ENCODE assay signal across 21 mouse cellular contexts in genomic region chr9:111182176-111182575, GRCm38 (mm10).
DNase-seq lines count a peak whose midpoint lies in the region; ATAC-seq and TF ChIP-seq lines count a peak whose summit lies in the region.
"Had no signal": no experiment of that assay in that cellular context is flagged by ENCODE, and none has a peak within 500 bp of the region (broad histone marks: within the 10 kb centered on the region; RNA-seq: fewer than 3 reads in every experiment).

No protein-coding gene starts in this region.

- DNase-seq in frontal cortex, postnatal 25 days (ENCODE audit: low spot score in 2 of 2) = no peak
- peak; percentile 48 for DNase-seq in Muller cell, postnatal 12 days (ENCODE audit: inconsistent ontology term)
- DNase-seq in yolk sac, embryonic 10.5 days (ENCODE audit: low spot score) = no peak
- no peak for DNase-seq in urinary bladder, adult 18-20 months (ENCODE audit: low spot score in 2 of 2)
- DNase-seq: adrenal gland, adult 2 months; cerebellum, adult 9-11 months; gastrocnemius, postnatal 25 days; heart, postnatal 36 days; kidney, adult 18-20 months; kidney, postnatal 36 days; lung, adult 2 months; lung, postnatal 4 days; midbrain, embryonic 14.5 days; thymus, adult 18-20 months had no signal

- H3ac ChIP-seq in myocyte (ENCODE audit: control insufficient read depth, insufficient read length) = no peak overlapping the region

- H3K36me3 ChIP-seq in megakaryocyte, embryonic 14.5 days (replicated peaks; ENCODE audit: low read length) = peaks cover 86% of the 10 kb centered on the region
- H3K36me3 ChIP-seq in myocyte (ENCODE audit: control insufficient read depth, insufficient read depth) = no peaks in the 10 kb centered on the region
- H3K36me3 ChIP-seq: embryonic facial prominence, embryonic 10.5 days had no signal

- H3K27me3 ChIP-seq in megakaryocyte, embryonic 14.5 days (replicated peaks) = no peaks in the 10 kb centered on the region
- no peaks in the 10 kb centered on the region for H3K27me3 ChIP-seq in myocyte (ENCODE audit: control insufficient read depth, insufficient read depth, insufficient read length)

- peak; percentile 96 for ATAC-seq in frontal cortex, adult (ENCODE audit: low TSS enrichment)
- ATAC-seq in megakaryocyte, adult 5-6 weeks (ENCODE audit: poor library complexity, severe bottlenecking) = no peak
- ATAC-seq: hindbrain, embryonic 16.5 days had no signal

- H3K79me2 ChIP-seq in myocyte (ENCODE audit: control insufficient read depth, insufficient read depth) = peaks cover 7% of the 10 kb centered on the region

- peaks cover 69% of the 10 kb centered on the region for H3K4me1 ChIP-seq in megakaryocyte, embryonic 14.5 days

- H3K9me3 ChIP-seq in megakaryocyte, embryonic 14.5 days = no peaks in the 10 kb centered on the region
- H3K9me3 ChIP-seq: embryonic facial prominence, embryonic 10.5 days had no signal

- peak overlapping the region; percentile 42 for H3K4me3 ChIP-seq in megakaryocyte, embryonic 14.5 days (replicated peaks)
- no peak overlapping the region for H3K4me3 ChIP-seq in myocyte
- H3K4me3 ChIP-seq: embryonic facial prominence, embryonic 10.5 days had no signal

- no peak for TF ChIP-seq POLR2A in myocyte (IDR thresholded peaks at IDR 0.05; ENCODE audit: insufficient read length, low read depth)

- peak overlapping the region; percentile 19 for H3K4me2 ChIP-seq in myocyte (ENCODE audit: low read depth)
- H3K4me2 ChIP-seq: heart, embryonic 11.5 days had no signal

TF ChIP-seq in myocyte, 11 proteins besides CTCF, POLR2A, EP300 and RAD21:
- TF ChIP-seq CEBPB (IDR thresholded peaks at IDR 0.05; ENCODE audit: insufficient read depth, poor library complexity, severe bottlenecking) = no peak
- TF ChIP-seq TCF12 (IDR thresholded peaks at IDR 0.05; ENCODE audit: insufficient read depth, poor library complexity, severe bottlenecking) = no peak
- TF ChIP-seq SRF (IDR thresholded peaks at IDR 0.05; ENCODE audit: control insufficient read depth, insufficient read length, low read depth) = no peak
- no peak for TF ChIP-seq MYOG (IDR thresholded peaks at IDR 0.05; ENCODE audit: control insufficient read depth in 1 of 3, insufficient read depth in 1 of 3, insufficient read length in 2 of 3, low read depth in 2 of 3)
- TF ChIP-seq E2F4 (IDR thresholded peaks at IDR 0.05; ENCODE audit: insufficient read depth) = no peak
- TF ChIP-seq MAX (IDR thresholded peaks at IDR 0.05; ENCODE audit: low read depth) = no peak
- TF ChIP-seq USF1 (IDR thresholded peaks at IDR 0.05; ENCODE audit: low read depth) = no peak
- TF ChIP-seq TCF3 (IDR thresholded peaks at IDR 0.05; ENCODE audit: insufficient read length, low read depth) = no peak
- no peak for TF ChIP-seq REST (IDR thresholded peaks at IDR 0.05; ENCODE audit: insufficient read depth, insufficient read length)
- TF ChIP-seq POLR2AphosphoS2 (IDR thresholded peaks at IDR 0.05; ENCODE audit: insufficient read length, low read depth) = no peak
- no peak for TF ChIP-seq MYOD1 (IDR thresholded peaks at IDR 0.05; ENCODE audit: control insufficient read depth in 1 of 3, insufficient read length in 2 of 3, low read depth in 2 of 3)
